Mouse (Mus musculus): Measurements from ENCODE around the gene Lpp.

Lpp gene

DNA sequence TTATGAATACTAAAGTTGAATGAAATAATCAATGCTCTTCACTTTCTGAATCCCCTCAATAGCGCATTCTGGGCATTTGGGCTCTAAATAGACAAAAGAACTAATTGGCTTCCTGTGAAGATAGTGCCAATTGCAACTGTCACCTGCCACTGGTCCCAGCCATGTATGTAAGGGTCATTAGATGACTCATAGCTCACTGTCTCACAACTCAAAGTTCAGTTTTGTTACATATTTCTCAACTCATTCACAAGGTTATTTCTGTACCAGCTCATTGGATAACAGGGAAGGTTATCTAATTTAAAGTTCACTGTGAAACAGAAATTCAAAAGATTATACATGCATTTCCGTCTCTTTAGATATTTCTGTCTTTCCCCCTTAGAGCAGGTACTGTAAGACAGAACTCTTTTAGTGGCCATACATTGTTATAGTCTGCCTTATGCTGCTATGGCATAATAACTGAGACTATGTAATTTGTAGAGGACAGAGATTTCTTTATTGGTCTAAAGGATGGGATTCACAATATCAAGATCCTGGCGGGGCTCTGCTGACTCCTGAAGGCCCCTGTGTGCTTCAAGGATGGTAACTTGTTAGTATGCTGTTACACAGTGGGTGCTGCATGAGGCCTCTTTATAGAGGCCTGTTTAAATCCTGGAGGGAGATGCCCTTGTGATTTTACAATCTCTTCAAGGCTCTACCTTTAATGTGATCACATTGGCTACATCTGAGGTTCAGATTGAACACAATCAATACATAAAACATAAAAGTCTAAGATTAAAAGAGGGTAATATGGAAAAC is 488.9 kb downstream of the Lpp start:
- no peak for DNase-seq (ENCODE audit: low read depth)

DNA sequence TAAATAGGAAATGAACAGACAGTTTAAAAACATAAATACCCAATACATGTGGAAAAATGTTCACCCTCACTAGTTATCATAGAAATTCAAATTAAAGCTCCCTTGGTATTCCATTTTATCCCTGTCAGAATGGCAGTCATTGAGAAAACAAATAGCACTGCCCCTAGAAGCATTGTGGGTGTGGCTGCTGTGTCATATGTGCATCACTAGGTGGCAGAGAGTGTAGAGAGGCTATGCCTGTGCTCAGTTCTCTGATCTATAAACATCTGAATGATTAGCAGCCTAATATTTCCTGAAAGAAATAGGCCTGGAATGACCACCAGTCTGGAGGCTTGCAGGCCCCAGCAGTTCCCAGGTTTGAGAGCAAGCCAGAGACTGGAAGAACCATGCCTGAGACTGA is 490.7 kb downstream of the Lpp start:
- DNase-seq (ENCODE audit: low read depth), result peak; percentile 10

DNA sequence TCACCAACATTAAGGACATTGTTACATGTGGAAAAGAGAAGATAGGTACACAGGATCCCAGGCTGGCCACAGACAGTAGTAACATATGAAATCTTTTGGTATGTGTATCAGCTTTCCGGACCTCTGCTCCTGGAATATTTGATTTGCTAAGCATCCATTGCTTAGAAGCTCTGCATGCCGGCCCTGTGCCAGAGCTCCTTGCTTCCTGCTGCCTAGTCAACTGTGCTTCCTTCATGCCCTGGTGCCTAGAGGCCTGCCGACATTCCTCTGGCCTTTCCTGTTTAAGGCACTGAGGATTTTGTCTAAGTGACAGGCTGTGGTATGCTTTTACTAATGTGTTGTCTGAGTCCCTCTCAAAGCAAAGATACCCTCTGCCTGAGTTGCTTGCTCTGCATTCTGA is 493.0 kb downstream of the Lpp start:
- DNase-seq (ENCODE audit: low read depth), result no peak

DNA sequence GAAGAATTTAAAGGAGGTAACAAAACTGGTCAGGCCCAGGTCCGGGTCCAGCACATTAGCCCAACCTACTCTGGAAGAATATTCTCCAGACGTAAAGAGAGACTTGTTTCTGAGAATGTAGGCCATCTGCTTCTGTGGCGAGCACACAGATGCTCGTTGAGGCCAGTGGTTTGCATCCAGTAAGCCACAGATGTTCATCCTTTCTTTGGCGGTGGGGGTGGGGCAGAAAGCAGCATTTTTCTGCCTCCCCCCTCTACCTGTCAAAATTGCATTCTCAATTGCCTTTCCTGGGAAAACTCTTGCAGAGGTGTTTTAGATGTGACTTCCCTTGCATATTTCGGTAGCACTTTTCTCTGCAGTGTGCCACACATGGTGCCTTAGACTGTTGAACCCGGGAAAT is 493.6 kb downstream of the Lpp start:
- no peak for DNase-seq (ENCODE audit: low read depth)

DNA sequence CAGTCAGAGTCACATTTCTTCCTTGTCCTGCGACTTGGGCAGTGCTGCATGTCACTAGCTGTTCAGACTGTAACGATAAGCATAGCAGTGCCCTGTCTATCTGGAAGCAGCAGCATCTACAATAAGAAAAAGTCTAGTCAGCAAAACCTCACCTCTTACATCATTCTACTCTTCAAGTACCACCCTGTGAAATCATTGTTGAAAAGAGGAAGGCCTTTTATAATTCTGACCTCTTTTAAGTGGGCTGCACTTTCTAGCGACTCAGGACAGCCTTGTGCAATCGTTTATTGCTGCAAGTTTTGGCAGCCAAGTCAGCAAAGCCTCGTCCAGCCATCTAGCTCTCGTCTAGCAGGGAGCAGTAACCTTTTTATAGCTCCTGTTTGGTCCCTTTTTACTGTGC is 498.1 kb downstream of the Lpp start:
- no peak for DNase-seq (ENCODE audit: low read depth)

DNA sequence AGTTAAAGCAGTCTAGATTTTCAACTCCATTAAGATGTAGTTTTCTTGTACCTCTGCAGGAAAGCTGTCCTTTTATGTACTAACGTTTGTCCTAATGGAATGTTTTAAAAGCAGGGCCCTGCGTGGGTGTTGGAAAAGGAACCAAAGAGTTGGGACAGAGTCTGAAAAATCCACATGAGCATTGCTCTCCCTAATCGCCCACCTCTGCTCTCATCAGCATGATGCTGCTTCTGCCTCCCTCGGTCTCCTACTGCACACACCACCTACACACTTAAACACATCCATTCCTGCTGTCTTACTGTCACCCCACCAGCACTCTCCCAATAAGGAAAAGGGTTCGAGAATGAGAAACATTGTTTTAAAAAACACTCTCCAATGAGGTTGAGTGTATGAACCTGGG is 501.9 kb downstream of the Lpp start:
- no peak for DNase-seq (ENCODE audit: low read depth)

DNA sequence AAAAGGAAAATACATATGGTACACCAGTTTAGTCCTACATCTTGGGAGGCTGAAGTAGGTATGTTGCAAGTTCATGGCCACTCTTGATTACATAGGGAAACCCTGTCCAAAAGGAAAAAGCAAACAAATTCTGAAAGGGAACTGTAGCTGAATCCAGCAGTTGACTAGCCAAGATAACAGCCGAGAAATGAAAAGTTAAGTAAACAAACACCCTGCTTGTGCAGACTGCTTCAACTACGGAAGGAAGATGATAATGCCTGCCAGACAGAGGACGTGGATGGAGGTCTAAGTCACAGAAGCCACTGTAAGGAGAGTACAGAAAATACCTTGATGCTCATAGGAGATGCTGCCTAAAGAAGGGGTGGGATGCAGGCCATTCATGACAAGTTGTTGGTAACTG is 504.3 kb downstream of the Lpp start:
- DNase-seq (ENCODE audit: low read depth), result no peak

DNA sequence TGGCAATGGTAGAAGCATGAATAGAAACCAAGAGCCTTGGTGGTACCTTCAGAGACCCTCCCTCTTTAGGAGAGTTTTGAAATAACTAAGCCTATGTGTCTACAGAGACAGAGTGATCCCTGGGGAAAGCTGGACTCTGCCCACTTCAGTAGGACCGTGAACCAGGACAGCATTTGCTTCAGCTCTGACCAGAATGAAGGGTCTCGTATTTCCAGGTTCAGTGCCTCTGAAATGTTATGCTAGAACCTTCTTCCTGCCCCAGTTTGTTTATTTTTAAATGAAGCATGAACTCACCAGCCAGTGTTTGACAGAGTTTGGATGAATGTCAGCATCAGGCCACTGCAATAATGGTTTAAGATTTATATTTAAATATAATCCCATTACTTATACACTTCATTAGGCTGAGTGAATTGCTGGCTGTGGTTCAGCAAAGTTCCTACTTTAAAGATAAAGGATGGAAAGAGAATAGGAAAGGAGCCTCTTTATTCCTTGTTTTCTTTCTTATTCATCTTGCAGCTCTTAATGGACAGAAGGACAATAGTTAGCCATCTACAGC is 507.0 kb downstream of the Lpp start:
- no peak for DNase-seq (ENCODE audit: low read depth)

DNA sequence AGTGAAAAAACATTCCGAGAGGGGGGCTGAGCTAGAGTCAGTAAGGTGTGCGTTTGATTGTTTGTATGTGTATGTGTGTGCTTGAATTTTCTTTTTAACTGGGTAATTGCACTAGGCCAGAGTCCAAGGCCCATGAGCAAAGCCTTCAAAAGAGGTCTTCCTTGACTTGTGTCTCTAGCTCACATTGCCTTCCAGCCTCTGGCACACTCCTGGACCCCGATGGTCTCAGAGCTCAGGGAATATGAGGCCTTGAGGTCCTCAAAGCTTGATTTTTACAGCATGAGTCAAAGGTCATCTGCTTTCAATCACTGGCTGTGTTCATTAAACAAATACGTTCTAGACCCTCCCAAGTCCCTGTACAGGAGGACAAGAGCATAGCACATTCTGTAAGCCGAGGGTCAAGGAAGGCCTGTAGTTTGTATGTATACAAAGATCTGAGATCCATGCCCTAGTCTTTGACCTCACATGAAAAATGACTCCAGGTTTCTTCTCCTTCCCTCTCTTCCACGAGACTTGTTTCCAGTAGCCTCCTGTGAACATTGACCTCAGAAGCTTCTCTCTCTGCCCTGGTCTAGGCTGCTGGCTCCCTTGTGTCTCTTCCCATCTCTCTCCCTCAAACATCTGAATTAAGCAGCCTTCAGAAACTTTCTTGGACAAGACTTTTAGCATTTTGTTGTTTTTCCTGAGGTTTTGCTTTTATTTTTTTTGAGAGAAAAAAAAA is 508.0 kb downstream of the Lpp start:
- DNase-seq (ENCODE audit: low read depth), result no peak

DNA sequence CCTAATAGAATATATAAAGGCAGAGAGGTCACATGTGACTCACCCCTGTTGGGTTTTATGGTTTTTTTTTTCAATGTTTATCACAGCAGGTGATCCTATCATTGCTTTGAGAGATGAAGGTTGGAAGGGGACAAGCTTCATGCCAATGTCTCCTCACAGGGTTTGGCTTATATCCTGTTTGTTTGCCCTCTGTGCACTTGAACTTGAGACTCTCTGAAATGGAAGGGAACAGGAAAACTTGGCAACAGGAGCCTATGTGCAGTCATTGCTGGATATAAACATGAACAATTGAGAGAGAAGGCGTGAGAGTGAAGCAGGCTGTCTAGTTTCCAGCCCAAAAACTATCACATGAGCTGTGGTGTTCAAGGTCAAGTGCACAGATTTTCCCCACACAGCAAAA is 508.8 kb downstream of the Lpp start:
- no peak for DNase-seq (ENCODE audit: low read depth)

DNA sequence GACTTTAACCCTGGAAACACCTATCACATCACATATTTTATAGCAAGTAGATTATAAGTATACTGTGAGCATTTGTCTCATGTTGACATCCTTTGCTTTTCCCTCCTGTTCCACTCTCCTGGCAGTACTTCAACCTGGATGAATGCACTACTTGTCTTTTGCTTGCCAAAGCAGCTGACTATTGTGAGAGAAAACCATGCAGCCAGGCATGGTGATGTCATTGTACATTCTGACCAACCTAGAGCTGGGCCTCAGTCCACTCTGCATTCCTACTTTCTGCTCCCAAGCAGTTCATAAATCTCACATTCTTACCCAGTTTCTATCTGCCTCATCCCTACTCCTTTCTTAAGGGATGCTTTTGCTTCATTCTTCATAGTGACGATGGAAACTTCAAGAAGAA is 515.6 kb downstream of the Lpp start:
- no peak for DNase-seq (ENCODE audit: low read depth)

DNA sequence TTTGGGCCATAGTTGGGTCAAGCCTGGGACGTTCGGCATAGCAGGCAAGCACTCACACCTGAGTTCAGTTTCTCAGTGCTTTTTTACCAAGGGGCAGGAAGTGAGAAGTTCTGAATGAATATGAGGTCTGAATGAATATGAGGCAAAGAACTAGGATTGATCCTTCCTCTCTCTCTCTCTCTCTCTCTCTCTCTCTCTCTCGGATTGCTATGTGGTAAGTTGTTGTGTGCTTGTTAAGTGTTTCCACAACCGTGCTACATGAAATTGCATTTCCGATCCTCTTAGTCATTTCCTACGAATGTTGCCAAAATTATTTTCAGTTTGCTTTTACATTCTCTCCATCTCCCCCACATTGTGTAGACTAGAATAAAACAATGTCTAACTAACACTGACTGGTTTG is 517.0 kb downstream of the Lpp start:
- peak; percentile 67 for DNase-seq (ENCODE audit: low read depth)

DNA sequence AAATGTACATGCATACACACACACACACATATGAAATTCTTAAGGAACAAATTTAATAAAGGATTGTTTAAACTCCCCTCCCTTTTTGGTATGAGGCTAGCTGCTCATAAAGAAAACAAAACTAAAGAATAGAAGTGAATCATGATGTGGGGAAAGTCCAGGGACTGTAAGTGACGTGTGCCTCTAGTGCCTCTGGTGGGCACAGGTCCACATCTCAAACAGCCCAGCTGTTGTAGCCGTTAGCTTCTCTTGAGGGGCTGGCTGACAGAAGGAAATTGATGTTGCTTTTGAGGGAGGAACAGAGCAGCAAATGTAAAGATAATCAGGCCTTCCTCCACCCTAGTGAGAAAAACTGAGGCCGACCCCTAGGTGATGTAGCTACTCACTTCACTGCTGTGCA is 517.5 kb downstream of the Lpp start:
- DNase-seq (ENCODE audit: low read depth), result peak; percentile 73

DNA sequence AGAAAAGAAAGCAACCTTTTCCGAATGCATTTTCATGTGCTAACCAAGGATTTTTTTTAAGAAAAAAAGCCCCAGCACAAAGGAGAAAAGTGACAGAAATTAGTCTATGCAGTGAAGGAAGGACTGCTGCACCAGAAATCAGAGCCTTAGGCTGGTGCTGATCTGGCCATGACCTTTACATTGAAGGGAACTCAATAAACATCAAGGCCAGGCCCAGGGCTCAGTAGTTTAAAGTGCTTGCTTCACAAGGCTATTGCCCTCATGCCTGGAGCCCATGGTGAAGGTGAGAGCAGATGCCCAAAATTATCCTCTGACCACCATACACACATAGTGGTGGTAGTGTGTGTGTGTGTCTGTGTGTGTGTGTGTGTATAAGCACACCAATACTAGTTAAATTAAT is 519.1 kb downstream of the Lpp start:
- no peak for DNase-seq (ENCODE audit: low read depth)

DNA sequence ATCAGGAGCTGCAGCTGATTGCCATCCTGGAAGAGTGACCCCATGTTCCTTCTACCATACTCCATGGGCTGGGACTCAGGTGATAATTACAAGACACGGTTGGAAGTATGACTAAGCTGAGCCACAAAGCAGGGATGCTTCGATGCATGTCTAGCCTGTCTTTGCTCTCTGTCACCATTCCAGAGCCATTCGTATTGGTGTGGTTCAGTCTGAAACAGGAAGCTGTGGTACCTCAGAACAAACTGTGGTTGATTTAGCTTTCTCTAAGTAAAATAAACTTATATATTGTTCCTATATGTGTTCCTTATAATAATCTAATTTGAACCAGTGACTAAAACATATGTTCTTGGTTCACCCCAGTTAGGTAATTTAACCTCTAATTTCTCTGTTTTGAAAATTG is 519.7 kb downstream of the Lpp start:
- DNase-seq (ENCODE audit: low read depth), result peak; percentile 21

DNA sequence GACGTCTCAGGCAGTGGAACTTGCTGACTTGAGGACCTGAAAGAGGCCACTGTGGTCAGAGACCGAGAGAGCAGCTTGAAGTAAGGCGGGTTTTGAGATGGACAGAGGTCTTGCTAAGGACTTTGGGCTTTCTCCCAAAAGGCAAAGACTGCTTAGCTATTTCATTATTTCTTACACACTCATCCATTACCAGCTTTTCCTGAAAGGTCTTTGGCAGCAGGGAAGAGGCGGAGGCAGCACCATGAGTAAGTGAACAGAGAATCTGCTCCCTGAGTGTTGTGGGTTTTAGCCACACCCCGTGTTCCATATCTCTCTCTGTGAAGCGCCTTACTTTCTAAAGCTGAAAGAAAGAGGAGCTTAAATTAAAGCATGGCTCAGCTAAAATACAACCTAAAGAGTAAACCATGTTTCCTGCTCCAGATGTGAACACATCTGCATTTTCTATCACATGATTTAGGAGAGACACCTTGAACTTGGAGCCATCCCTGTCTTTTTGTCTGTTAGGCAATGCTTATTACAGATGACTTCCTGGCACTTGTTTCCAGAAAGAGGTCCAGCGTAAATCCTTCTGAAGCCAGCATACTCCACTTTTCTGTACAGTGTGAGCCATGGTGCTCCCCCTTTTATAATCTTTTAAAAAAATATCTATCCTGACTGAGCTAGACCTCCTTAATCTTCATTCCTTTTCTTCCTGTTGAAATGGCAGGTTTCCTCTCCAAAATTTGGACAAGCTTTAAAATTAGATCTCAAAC is 520.5 kb downstream of the Lpp start:
- no peak for DNase-seq (ENCODE audit: low read depth)

DNA sequence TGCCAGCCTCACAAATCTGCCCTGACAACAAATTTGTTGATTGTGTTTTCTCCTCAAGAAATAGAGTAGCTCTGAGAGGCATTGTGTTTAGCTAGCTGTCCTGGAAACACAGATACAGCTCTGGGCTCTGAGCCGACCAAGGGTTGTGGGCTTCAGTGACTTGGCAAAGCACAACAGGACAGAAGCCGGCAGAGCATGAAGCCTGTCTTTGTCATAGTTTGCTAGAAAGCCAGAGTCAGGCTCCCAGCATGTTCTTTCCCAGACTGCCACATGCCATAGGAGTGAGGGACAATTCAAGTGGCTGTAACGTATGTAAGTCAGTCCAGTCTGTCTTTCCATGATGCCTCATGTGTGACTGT is 521.1 kb downstream of the Lpp start:
- DNase-seq (ENCODE audit: low read depth), result no peak

DNA sequence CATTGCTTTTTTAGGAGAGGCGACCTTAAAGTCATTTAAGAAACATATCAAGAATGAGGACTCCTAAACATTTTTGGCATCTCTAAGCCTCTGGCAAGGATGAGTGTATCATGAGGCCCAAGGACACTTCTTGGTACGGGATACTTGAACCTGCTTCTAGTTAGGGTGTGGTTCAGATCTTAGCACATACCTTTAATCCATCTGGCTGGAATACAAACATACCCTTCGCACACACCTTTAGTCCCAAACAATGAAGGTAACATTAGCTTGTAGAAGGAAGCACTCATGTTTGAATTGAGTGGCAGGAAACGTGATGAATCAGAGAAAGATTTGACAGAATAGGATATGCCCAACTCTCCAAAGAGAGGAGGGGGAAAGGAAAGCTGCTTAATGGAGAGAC is 522.2 kb downstream of the Lpp start:
- DNase-seq (ENCODE audit: low read depth), result no peak

DNA sequence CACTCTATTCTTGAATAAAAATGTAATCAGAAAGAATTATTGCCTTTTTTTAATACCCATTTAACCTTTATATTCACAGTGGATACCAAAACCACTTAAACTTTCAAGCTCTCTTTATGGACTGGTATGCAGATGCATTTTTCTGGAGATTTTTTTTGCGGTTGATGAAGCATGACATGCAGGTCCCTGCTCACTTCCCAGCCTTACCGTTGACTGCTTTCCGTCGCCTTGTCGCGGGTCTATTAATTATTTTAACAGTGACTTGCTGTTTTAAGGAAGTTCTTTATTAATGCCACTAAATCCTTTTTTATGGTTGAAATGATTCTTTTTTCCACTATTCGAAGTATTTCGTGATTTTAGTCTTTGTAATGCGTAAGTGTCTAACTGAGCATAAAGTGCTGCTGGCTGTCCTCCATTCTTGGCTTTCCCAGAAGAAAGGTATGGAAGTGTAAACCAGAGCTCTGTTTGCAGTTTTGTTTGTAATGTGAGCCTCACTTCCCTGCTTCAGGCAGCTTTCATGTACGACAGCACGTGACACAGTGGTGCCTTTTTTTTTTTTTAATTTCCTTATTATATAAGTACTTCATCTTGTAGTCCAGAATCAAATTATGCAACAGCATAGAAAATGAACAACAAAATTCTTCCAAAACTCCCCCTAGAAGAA is 526.2 kb downstream of the Lpp start:
- DNase-seq (ENCODE audit: low read depth), result no peak

DNA sequence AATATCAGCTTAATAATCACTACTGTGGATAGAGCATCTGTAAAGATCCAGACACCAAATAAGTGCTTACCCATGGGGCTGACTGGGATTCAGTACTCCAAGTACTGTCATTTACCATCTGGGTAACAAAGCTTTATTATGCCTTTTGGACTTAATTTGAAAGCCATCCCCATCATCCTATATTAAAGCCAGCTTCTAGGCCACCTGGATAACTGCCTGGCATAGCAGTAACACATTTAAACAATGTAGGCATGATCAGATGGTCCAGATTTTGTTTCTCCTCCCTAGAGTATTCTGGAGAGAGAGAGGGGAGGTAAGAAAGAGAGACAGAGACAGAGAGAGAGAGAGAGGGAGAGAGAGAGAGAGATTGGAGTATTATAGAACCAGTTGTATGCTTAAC is 536.8 kb downstream of the Lpp start:
- no peak for DNase-seq (ENCODE audit: low read depth)

DNA sequence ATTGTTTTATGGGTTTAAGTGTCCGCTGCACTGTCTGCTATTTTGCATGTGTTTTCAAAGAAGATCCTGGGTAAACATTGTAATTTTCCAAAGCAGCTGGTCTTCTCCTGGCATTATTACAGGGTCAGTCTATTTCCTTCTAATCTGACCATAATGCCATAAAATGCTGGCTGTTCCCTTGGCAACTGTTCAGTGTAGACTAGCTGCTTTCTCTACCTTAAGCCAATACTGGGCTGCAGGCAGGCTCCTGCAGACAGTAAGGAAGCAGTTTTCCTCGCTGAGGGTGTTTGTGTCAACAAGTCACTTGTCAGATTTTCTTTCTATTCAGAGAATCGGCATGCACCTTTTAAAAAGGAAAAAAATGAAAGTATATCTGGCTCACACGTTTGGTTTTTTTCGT is 537.3 kb downstream of the Lpp start:
- no peak for DNase-seq (ENCODE audit: low read depth)

DNA sequence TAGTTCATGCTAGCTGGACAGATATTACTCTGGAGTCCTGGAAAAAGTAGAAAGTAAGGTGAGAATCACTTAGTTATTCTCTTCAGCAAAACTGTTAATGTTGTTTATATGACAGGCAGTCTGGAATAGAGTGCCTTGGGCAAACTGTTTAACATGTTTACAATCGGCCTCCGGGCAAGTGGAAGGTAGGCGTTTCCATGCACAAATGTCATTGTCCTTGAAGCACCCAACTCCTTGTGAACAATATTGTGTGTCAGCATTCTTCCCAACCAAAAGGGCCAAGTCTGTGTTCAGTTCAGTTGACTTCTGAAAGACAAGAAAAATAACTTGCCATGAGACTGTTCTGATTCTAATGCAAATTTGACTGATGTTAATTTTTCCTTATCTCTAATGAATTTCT is 539.5 kb downstream of the Lpp start:
- DNase-seq (ENCODE audit: low read depth), result no peak

All from induced T-regulatory cell, adult 2 months (primary cell).